Mouse (Mus musculus): Measurements from ENCODE around the gene Ifi214. TPM values are rescaled to one million over a fixed set of nuclear protein-coding genes. Genes with fewer than 3 reads are reported as not detected.
"Not testable (repeated sequence)": the region's sequence is repeated elsewhere in the genome, so short reads cannot be mapped to it uniquely, and the experiment has no call there.

Ifi214 gene
- polyA plus RNA-seq, 1 experiment from 2014 or later: not detected

GRCm38 (mm10) chr1:173490812-173491480 is 44.8 kb downstream of the Ifi214 start, which contains the start of gene Ifi206:
Gene Ifi206 (minus strand): TSS chr1:173491041.
- DNase-seq (ENCODE audit: low spot score); H3K36me3 ChIP-seq (replicated peaks; ENCODE audit: control insufficient read depth, insufficient read depth, low read depth, low read length); H3K4me3 ChIP-seq (ENCODE audit: low read depth, low read length); H3K9ac ChIP-seq (replicated peaks; ENCODE audit: low read length); H3K9me3 ChIP-seq (replicated peaks; ENCODE audit: control insufficient read depth, low read length); H3K4me1 ChIP-seq (ENCODE audit: control insufficient read depth, insufficient read depth, low read length); H3K4me2 ChIP-seq (ENCODE audit: low read depth, low read length); H3K27ac ChIP-seq (replicated peaks; ENCODE audit: low read depth, low read length); H3K27me3 ChIP-seq (ENCODE audit: control insufficient read depth, insufficient read depth, low read length); ATAC-seq (replicated peaks; ENCODE audit: insufficient number of reproducible peaks, low FRiP score, low TSS enrichment, low read depth): not testable (repeated sequence)
- 80% methylated on average over 3 of the region's 3 CpGs for WGBS

- H3K4me3 ChIP-seq (ENCODE audit: low read depth, low read length); ATAC-seq (replicated peaks; ENCODE audit: insufficient number of reproducible peaks, low FRiP score, low TSS enrichment, low read depth); H3K4me2 ChIP-seq (ENCODE audit: low read depth, low read length); H3K4me1 ChIP-seq (ENCODE audit: control insufficient read depth, insufficient read depth, low read length); H3K9ac ChIP-seq (replicated peaks; ENCODE audit: low read length); H3K9me3 ChIP-seq (replicated peaks; ENCODE audit: control insufficient read depth, low read length); H3K36me3 ChIP-seq (replicated peaks; ENCODE audit: control insufficient read depth, insufficient read depth, low read depth, low read length); H3K27me3 ChIP-seq (ENCODE audit: control insufficient read depth, insufficient read depth, low read length); H3K27ac ChIP-seq (replicated peaks; ENCODE audit: low read depth, low read length); DNase-seq (ENCODE audit: low spot score): not testable (repeated sequence)
- WGBS: 78% methylated on average over 3 of the region's 3 CpGs
These were observed 54.6 kb downstream of the Ifi214 start for GRCm38 (mm10) chr1:173481182-173481574.

DNA sequence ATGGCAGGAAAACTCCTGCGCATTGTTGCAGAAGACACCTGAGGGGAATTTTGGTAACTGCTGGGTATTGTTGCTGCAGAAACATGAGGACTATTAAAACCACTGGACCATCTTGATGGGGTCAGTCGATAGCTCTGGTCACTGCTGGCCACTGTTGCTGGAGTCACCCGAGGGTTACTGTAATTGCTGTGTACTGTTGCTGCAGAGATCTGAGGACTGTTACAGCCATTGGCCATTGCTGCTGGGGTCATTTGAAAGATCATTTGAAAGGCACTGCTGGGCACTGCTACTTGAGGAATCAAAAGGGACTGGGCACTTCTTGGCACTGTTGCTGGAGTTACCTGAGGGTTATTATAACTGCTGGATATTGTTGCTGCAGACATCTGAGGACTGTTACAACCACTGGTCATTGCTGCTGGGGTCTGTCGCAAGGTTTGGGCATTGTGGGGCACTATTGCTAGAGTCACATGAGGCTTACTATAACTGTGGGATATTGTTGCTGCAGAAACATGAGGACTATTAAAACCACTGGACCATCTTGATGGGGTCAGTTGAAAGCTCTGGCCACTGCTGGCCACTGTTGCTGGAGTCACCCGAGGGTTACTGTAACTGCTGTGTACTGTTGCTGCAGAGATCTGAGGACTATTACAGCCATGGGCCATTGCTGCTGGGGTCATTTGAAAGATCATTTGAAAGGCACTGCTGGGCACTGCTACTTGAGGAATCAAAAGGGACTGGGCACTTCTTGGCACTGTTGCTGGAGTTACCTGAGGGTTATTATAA is 55.2 kb downstream of the Ifi214 start:
- not testable (repeated sequence) for H3K27ac ChIP-seq (replicated peaks; ENCODE audit: low read depth, low read length); ATAC-seq (replicated peaks; ENCODE audit: insufficient number of reproducible peaks, low FRiP score, low TSS enrichment, low read depth); DNase-seq (ENCODE audit: low spot score); H3K27me3 ChIP-seq (ENCODE audit: control insufficient read depth, insufficient read depth, low read length); H3K4me3 ChIP-seq (ENCODE audit: low read depth, low read length); H3K4me2 ChIP-seq (ENCODE audit: low read depth, low read length); H3K9ac ChIP-seq (replicated peaks; ENCODE audit: low read length); H3K36me3 ChIP-seq (replicated peaks; ENCODE audit: control insufficient read depth, insufficient read depth, low read depth, low read length); H3K4me1 ChIP-seq (ENCODE audit: control insufficient read depth, insufficient read depth, low read length); H3K9me3 ChIP-seq (replicated peaks; ENCODE audit: control insufficient read depth, low read length)
- 78% methylated on average over 5 of the region's 5 CpGs for WGBS

Small RNAs within 50 kb of the gene (microRNA-seq; reads per million reads assigned to microRNA genes)
- gene Gm44481 (ENCODE audit: borderline number of aligned reads): not detected

Other genes with a start within 250 kb of the Ifi214 start
- gene Ackr1, start 202.2 kb downstream of the Ifi214 start, polyA plus RNA-seq (2014; fragmentation: Nextera tagmentation; extraction: Ambion mirVana): 2.6 and 3.1 TPM in 2 replicates
- 1.9 and 2.1 TPM in 2 replicates for gene Aim2, start 185.1 kb downstream of the Ifi214 start, polyA plus RNA-seq (2014; fragmentation: Nextera tagmentation; extraction: Ambion mirVana)
- gene Cadm3, start 168.3 kb downstream of the Ifi214 start, polyA plus RNA-seq (2014; fragmentation: Nextera tagmentation; extraction: Ambion mirVana): 7.3 and 10.1 TPM in 2 replicates
- gene Ifi206, start 44.9 kb downstream of the Ifi214 start, polyA plus RNA-seq (2014; fragmentation: Nextera tagmentation; extraction: Ambion mirVana): not detected in 2 replicates
- not detected in 2 replicates for gene Ifi213, start 63.3 kb upstream of the Ifi214 start, polyA plus RNA-seq (2014; fragmentation: Nextera tagmentation; extraction: Ambion mirVana)
- gene Ifi209, start 95.0 kb upstream of the Ifi214 start, polyA plus RNA-seq (2014; fragmentation: Nextera tagmentation; extraction: Ambion mirVana): not detected in 2 replicates
- 0.07 and 0.11 TPM in 2 replicates for gene Ifi208, start 137.7 kb upstream of the Ifi214 start, polyA plus RNA-seq (2014; fragmentation: Nextera tagmentation; extraction: Ambion mirVana)
- 0.74 and 0.95 TPM in 2 replicates for gene Ifi207, start 205.8 kb upstream of the Ifi214 start, polyA plus RNA-seq (2014; fragmentation: Nextera tagmentation; extraction: Ambion mirVana)
- gene Ifi204, start 231.0 kb upstream of the Ifi214 start, polyA plus RNA-seq (2014; fragmentation: Nextera tagmentation; extraction: Ambion mirVana): 1.00 and 1.0 TPM in 2 replicates

Measured in embryonic facial prominence, embryonic 11.5 days (tissue).